ENCODE assay signal across 8 mouse cellular contexts in the genomic region with DNA sequence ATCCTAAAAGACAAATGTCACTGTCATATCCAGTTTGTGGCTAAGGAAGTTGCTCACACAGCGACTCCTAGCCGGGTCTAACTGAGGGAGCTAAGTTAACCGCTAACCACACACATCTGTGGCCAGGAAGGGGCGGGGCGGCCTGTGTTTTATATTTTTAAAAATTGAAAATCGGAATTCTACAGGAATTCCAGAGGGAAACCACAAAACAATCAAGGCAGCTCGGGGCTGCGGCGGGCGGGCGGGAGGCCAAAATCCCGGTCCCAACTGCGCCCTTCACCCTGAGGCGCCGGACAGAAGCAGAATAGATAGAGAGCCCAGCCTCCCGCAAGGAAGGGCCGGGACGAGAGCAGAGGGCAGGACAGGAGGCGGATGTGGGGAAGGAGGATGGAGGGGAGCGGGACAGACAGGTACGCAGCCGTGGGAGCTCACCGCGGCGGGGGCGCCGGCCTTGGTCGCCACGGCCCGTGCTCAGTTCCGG. TPM values are rescaled to one million over a fixed set of nuclear protein-coding genes. Genes with fewer than 3 reads are reported as not detected.
A peak's percentile ranks its signal among the peaks of the same experiment; 100 is the strongest.
DNase-seq lines count a peak whose midpoint lies in the region; ATAC-seq and TF ChIP-seq lines count a peak whose summit lies in the region.

No protein-coding gene starts in this region.

- peak; percentile 30 for DNase-seq in adrenal gland, postnatal 14 days
- DNase-seq in adrenal gland, postnatal 4 days (ENCODE audit: low spot score in 2 of 2): no peak
- DNase-seq in A20 (ENCODE audit: low read depth, low spot score): peak; percentile 67
- peak; percentile 57 for DNase-seq in embryo, embryonic 10.5 days (ENCODE audit: low spot score)
- no peak for DNase-seq in hindbrain, embryonic 14.5 days (ENCODE audit: low spot score)
- DNase-seq in left cerebral cortex, adult 9 months (ENCODE audit: low spot score in 2 of 2): no peak

- H3K9me3 ChIP-seq in hindbrain, embryonic 14.5 days (ENCODE audit: control insufficient read depth, low read length): no peaks in the 10 kb centered on the region
- no peaks in the 10 kb centered on the region for H3K9me3 ChIP-seq in liver, embryonic 15.5 days (replicated peaks)

- peak overlapping the region; percentile 44 for H3K9ac ChIP-seq in hindbrain, embryonic 14.5 days
- peak overlapping the region; percentile 94 for H3K9ac ChIP-seq in liver, embryonic 15.5 days

- peak; percentile 44; the same call in 1 of the 2 replicates for ATAC-seq in hindbrain, embryonic 14.5 days (ENCODE audit: low FRiP score)
- peak; percentile 35 for ATAC-seq in liver, embryonic 15.5 days (ENCODE audit: insufficient read depth)

- H3K4me1 ChIP-seq in hindbrain, embryonic 14.5 days (replicated peaks; ENCODE audit: control insufficient read depth, insufficient read depth, low read length): no peaks in the 10 kb centered on the region; the same call in 1 of the 2 replicates
- peaks cover 45% of the 10 kb centered on the region for H3K4me1 ChIP-seq in liver, embryonic 15.5 days (replicated peaks)
- peaks cover 14% of the 10 kb centered on the region for H3K4me1 ChIP-seq in small intestine, adult 2 months (ENCODE audit: control insufficient read depth, insufficient read depth, insufficient read length, low read length)

- H3K27me3 ChIP-seq in hindbrain, embryonic 14.5 days (ENCODE audit: control insufficient read depth, insufficient read depth, low read length): no peaks in the 10 kb centered on the region
- H3K27me3 ChIP-seq in liver, embryonic 15.5 days: no peaks in the 10 kb centered on the region
- no peaks in the 10 kb centered on the region for H3K27me3 ChIP-seq in small intestine, adult 2 months (ENCODE audit: control insufficient read depth, insufficient read depth, low read length)

- peak overlapping the region; percentile 79 for H3K4me2 ChIP-seq in hindbrain, embryonic 14.5 days (replicated peaks)
- H3K4me2 ChIP-seq in liver, embryonic 15.5 days: peak overlapping the region; percentile 68

- TF ChIP-seq POLR2A in small intestine, adult 2 months (IDR thresholded peaks at IDR 0.05; ENCODE audit: low read depth, low read length): no peak

- TF ChIP-seq CTCF in small intestine, adult 2 months (IDR thresholded peaks at IDR 0.05; ENCODE audit: extremely low read depth, insufficient read length, insufficient replicate concordance, low read depth, low read length): no peak

- H3K4me3 ChIP-seq in hindbrain, embryonic 14.5 days (replicated peaks; ENCODE audit: low read length): peak overlapping the region; percentile 67
- H3K4me3 ChIP-seq in liver, embryonic 15.5 days (replicated peaks): peak overlapping the region; percentile 98
- H3K4me3 ChIP-seq in small intestine, adult 2 months (ENCODE audit: low read depth, low read length): peak overlapping the region; percentile 99

- no peaks in the 10 kb centered on the region for H3K36me3 ChIP-seq in hindbrain, embryonic 14.5 days (replicated peaks; ENCODE audit: control insufficient read depth, insufficient read depth)
- peaks cover 24% of the 10 kb centered on the region for H3K36me3 ChIP-seq in liver, embryonic 15.5 days (replicated peaks)
- H3K36me3 ChIP-seq in small intestine, adult 2 months (ENCODE audit: control insufficient read depth, insufficient read depth, low read length): peaks cover 3% of the 10 kb centered on the region

- 0% methylated on average over 19 of the region's 31 CpGs for WGBS in hindbrain, embryonic 14.5 days
- WGBS in liver, embryonic 15.5 days (ENCODE audit: insufficient replicate concordance): 0% methylated on average over 30 of the region's 31 CpGs
- under 1% methylated on average over 31 of the region's 31 CpGs for WGBS in small intestine, adult 2 months

- H3K27ac ChIP-seq in hindbrain, embryonic 14.5 days: no peak overlapping the region
- H3K27ac ChIP-seq in liver, embryonic 15.5 days (replicated peaks): peak overlapping the region; percentile 94
- H3K27ac ChIP-seq in small intestine, adult 2 months (ENCODE audit: insufficient read depth, low read depth, low read length): no peak overlapping the region

RNA-seq across cellular contexts. Expression of a gene that starts 0.4 kb away (rescaled TPM):
- total RNA-seq in adrenal gland, postnatal 14 days (2021): 12.6 and 13.6 TPM in 2 replicates
- total RNA-seq in adrenal gland, postnatal 4 days (2021): 10 to 100 TPM; 20.6 to 26.5 TPM
- polyA plus RNA-seq in hindbrain, embryonic 14.5 days (2014; fragmentation: Nextera tagmentation; extraction: Ambion mirVana): 10.0 and 13.1 TPM in 2 replicates
- 37.9 TPM in 2 replicates for polyA plus RNA-seq in liver, embryonic 15.5 days (2015; fragmentation: Nextera tagmentation; extraction: Ambion mirVana)
- polyA plus RNA-seq in small intestine, adult 2 months (2012; rRNA removed): 0.60 and 1.4 TPM in 2 replicates

RNA-seq across cellular contexts. Expression of a gene that starts 29.5 kb away (rescaled TPM):
- total RNA-seq in adrenal gland, postnatal 14 days (2021): 87.5 and 88.1 TPM in 2 replicates
- 100 to 1,000 TPM; 103 to 113 TPM for total RNA-seq in adrenal gland, postnatal 4 days (2021)
- polyA plus RNA-seq in hindbrain, embryonic 14.5 days (2014; fragmentation: Nextera tagmentation; extraction: Ambion mirVana): 11.5 and 15.8 TPM in 2 replicates
- polyA plus RNA-seq in liver, embryonic 15.5 days (2015; fragmentation: Nextera tagmentation; extraction: Ambion mirVana): 5.1 and 5.5 TPM in 2 replicates
- polyA plus RNA-seq in small intestine, adult 2 months (2012; rRNA removed): 15.5 and 20.0 TPM in 2 replicates

Comparison
In these comparisons a context has a peak if more than half of its experiments do, and no peak if none do; other contexts are left out.
1. DNase-seq: peak in adrenal gland, postnatal 14 days (single experiment), A20 (single experiment) and embryo, embryonic 10.5 days (single experiment); none in adrenal gland, postnatal 4 days (0 of 2), hindbrain, embryonic 14.5 days (single experiment) and left cerebral cortex, adult 9 months (0 of 2).
2. Peak in every context shown above with its lines, with median percentiles within 50 percentile points of each other: H3K4me3 ChIP-seq.